Mouse (Mus musculus) testis, adult 2 months (tissue): ENCODE measurements around the gene 2810004N23Rik. TPM values are rescaled to one million over a fixed set of nuclear protein-coding genes. Genes with fewer than 3 reads are reported as not detected.

Experiments used
- H3K27ac ChIP-seq: fragments of 200-500 bp; 2 replicates; pipeline ENCODE4 v1.5.1; 2012; ENCODE audit warnings: low read depth, low read length; ENCODE audit not compliant: control insufficient read depth, insufficient read depth
- H3K27me3 ChIP-seq: fragments of 200-500 bp; 2 replicates; pipeline ENCODE4 v1.6.1; 2012; ENCODE audit warnings: mild to moderate bottlenecking, low read length, moderate library complexity; ENCODE audit not compliant: control insufficient read depth, insufficient read depth
- H3K36me3 ChIP-seq: fragments of 200-500 bp; 2 replicates; pipeline ENCODE4 v1.6.1; 2012; ENCODE audit warnings: mild to moderate bottlenecking, low read length; ENCODE audit not compliant: control insufficient read depth, insufficient read depth
- H3K4me1 ChIP-seq: fragments of 200-500 bp; 2 replicates; pipeline ENCODE4 v1.6.1; 2012; ENCODE audit warnings: low read length; ENCODE audit not compliant: control insufficient read depth, insufficient read depth
- H3K4me3 ChIP-seq: fragments of 200-500 bp; 2 replicates; pipeline ENCODE4 v1.5.1; 2012; ENCODE audit warnings: low read depth, mild to moderate bottlenecking, low read length, moderate library complexity, mixed read lengths; ENCODE audit not compliant: control insufficient read depth
- CTCF ChIP-seq: fragments of 200-500 bp; IDR thresholded peaks from 2 replicates; pipeline ENCODE4 v1.5.1; 2012; ENCODE audit warnings: low read depth, mild to moderate bottlenecking, inconsistent platforms, low read length, moderate library complexity; ENCODE audit not compliant: control insufficient read depth, insufficient read depth, insufficient replicate concordance
- POLR2A ChIP-seq: fragments of 200-500 bp; IDR thresholded peaks from 2 replicates; pipeline ENCODE4 v1.6.1; 2012; ENCODE audit warnings: low read depth, mild to moderate bottlenecking, inconsistent platforms, low read length, moderate library complexity; ENCODE audit not compliant: control insufficient read depth
- polyA plus RNA-seq: library from polyadenylated mRNA; depleted of rRNA; stranded (reverse); fragments of >200 nt; gene quantifications from 2 replicates; pipeline ENCODE4 v1.2.3, GENCODE M21; 2012

Gene 2810004N23Rik
- polyA plus RNA-seq, 1 experiment = 9.5 TPM

DNA sequence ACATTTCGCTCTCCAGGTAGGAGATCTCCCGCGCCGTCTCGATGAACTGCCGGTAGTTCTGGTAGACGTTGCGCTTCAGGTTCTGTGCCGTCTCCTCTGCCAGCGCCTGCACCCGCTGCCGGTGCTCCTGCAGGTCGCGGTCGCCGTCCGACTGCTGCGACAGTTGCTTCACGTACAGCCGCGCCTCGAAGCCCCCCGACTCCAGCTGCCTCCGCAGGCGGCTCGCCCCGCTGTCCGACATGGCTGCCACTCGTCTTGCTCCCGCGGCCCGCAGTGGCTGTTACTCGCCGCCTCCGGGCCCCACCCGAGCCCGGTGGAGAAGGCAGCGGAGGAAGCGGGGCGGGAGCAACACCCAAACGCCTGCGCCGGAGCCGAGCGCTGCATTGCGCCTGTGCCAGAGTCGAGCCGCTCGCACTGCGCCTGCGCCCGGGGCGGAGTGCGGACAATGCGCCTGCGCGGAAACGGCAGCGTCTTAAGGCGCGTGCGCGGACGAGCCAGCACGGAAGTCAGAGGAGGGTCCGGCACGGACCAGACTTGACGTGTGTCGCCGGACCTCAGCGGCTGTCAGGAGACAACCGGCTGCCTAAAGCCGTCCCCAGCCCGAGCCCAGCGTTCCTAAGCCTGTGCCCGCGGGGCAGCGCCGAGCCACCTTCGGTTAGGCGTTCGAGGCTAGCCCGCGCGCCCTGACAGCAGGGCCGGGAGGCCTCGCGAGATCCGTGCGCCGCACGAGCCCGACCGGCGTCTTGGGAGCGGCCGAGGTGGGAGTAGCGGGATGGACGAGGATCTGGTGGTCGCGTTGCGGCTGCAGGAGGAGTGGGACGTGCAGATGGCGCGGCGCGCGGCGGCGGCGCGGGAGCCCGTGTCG, 34.7 kb upstream of the 2810004N23Rik start, which contains the start of the genes Exoc8 and Sprtn:
Gene Exoc8, minus strand, starts transcription at position 320 of the 865 bp plus-strand sequence.
Gene Sprtn, plus strand, starts transcription at position 501 of the 865 bp plus-strand sequence.
- Histone ChIP-seq H3K27me3 (no peaks in the 10 kb centered on the region), H3K4me3 (peak within 1 kb of the TSS; percentile 85), H3K27ac (peak within 1 kb of the TSS; percentile 97), H3K36me3 (peaks cover 3% of the 10 kb centered on the region; the same call in 1 of the 2 replicates), H3K4me1 (peaks cover 20% of the 10 kb centered on the region)
- TF ChIP-seq CTCF (no peak), POLR2A (peak; percentile 89)

DNA sequence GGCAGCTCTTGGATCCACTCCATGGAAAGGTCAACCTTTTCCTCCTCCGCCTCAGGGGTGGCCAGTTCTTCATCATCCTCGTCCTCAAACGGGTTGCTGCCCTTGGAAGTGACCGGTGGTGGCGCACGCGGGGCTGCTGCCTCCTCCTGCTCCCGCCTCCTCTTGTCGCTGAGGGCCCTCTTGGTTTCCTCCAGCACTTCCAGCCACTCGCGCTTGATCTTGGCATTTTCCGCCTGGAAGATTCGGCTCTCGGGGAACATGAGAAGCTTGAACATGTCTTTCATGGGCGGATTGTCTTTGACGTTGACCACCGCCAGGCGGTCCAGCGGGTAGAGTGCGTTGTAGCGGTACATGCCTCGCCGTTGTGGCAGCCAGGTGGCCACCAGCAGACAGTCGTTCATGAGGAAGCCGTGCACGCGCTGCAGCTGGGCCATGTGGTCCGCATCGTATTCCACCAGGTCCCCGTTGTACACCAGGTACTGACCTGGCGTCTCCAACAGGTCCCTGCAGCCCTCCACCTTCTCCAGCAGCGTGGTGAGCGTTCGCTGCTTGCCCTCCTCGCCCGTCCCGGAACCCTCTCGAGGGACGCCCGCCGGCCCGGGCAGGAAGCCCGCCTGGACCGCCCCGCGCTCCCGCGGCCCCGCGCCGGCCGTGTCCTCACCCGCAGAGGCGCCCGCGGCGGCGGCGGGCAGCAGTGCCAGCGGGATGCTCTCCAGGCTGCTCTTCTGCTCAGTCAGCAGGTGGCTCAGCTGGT, 33.9 kb upstream of the 2810004N23Rik start:
- peak overlapping the region; percentile 97 for H3K27ac ChIP-seq
- H3K36me3 ChIP-seq = peaks cover 3% of the 10 kb centered on the region; the same call in 1 of the 2 replicates
- H3K4me3 ChIP-seq = peak overlapping the region; percentile 85
- TF ChIP-seq POLR2A (no peak), CTCF (no peak; the same call in 1 of the 2 replicates)
- peaks cover 20% of the 10 kb centered on the region for H3K4me1 ChIP-seq
- no peaks in the 10 kb centered on the region for H3K27me3 ChIP-seq

DNA sequence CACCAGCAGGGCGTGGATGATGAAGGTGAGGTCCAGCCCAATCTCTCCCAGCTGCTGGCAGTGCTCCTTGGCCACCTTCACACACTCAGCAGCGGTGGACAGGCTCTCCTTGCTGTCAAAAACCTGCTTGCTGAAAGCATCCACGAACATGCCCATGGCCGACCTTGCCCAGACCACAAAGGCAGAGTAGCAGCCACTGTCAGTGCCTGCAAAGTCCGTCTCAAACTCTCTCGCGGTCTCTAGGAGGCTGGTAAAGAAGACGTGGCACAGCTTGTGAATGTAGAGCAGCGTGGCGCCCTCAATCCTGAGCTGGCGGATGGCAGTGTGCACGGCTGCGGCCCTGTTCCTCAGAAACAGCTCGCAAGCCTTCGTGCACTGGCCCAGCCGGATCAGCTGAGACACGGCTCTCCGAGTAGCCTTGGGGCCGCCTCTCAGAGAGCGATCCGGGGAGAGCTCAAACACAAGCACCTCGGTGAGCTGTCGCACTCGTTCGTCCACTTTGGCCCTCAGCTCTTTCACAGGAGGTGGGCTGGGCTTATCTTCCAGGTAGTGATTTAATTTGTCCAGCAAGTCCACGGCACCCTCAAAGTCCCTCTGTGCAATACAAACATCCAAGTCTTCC, 33.2 kb upstream of the 2810004N23Rik start:
- TF ChIP-seq POLR2A (no peak), CTCF (no peak; the same call in 1 of the 2 replicates)
- Histone ChIP-seq H3K36me3 (peaks cover 3% of the 10 kb centered on the region; the same call in 1 of the 2 replicates), H3K27ac (peak overlapping the region; percentile 5; the same call in 1 of the 2 replicates)

DNA sequence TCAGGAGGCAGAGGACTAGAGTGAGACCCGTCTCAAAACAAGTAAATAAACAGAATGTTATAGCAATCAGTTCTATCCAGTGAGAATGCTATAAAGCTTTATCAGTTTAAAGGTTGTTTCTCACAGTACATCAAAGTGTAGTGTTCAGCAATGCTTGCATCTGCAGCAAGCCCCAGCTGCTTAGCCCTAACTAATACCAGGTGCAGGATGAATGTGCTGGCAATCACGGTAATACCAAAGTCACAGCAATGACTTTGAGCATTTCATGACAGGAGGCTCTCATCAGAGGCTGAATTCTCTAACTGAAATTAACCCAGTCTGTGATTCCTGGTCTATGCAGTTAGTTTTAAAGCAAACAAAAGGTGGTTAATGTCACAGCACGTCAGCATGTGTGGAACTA, 29.7 kb upstream of the 2810004N23Rik start:
- H3K27ac ChIP-seq = no peak overlapping the region
- no peaks in the 10 kb centered on the region for H3K27me3 ChIP-seq
- no peak for TF ChIP-seq CTCF
- no peak for TF ChIP-seq POLR2A
- peaks cover 17% of the 10 kb centered on the region for H3K4me1 ChIP-seq
- H3K36me3 ChIP-seq = peaks cover 3% of the 10 kb centered on the region; the same call in 1 of the 2 replicates
- H3K4me3 ChIP-seq = no peak overlapping the region

More for the DNA sequence above, 33.2 kb upstream of the 2810004N23Rik start:
- Histone ChIP-seq H3K27me3 (no peaks in the 10 kb centered on the region), H3K4me3 (peak overlapping the region; percentile 85), H3K4me1 (peaks cover 20% of the 10 kb centered on the region)

DNA sequence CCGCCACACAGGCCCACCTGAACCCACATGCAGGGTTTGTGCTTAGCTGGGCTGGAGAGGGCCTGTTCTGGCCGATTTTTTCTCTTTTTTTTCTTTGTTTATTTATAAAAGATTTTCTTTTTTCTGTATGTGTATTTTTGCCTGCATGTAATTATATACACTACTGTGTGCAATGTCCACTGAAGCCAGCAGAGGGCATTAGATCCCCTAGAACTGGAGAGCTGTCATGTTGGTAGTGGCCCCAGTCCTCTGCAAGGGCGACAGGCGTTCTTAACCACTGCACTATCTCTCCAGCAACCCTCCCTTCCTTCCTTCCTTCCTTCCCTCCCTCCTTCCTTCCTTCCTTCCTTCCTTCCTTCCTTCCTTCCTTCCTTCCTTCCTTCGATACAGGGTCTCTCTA, 25.5 kb upstream of the 2810004N23Rik start:
- no peak overlapping the region for H3K27ac ChIP-seq
- no peaks in the 10 kb centered on the region; the same call in none of the 2 replicates for H3K36me3 ChIP-seq
- H3K4me3 ChIP-seq = no peak overlapping the region
- no peak for TF ChIP-seq POLR2A
- no peak for TF ChIP-seq CTCF
- no peaks in the 10 kb centered on the region for H3K4me1 ChIP-seq
- no peaks in the 10 kb centered on the region for H3K27me3 ChIP-seq

DNA sequence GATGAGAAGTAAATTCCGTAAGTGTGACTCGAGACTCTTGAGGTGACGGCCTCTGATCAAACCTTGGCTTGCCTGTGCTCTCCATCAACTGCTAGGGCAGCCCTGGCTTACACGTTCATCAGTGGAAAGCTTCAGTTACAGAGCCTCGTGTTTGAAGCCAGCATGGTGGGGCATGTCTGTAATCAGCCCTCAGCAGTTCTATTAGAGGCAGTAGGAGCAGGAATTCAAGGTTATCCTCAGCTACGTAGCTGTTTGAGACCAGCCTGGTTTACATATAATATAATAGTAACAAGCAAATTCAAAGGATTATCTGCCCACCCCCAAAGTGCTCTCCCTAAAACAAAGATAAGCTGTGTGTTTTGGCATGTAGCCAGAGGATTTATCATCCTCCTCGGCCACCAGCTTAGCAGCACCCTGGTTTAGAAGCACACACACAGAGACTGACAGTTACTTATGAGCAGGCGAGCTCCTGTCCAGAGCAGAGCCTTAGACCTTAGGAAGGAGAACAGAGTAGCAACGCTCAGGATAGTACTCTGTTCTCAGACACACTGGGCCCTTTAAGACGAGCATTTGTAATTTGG, 16.1 kb upstream of the 2810004N23Rik start:
- no peak for TF ChIP-seq CTCF
- TF ChIP-seq POLR2A = no peak
- Histone ChIP-seq H3K36me3 (peaks cover 9% of the 10 kb centered on the region), H3K4me3 (no peak overlapping the region), H3K27me3 (no peaks in the 10 kb centered on the region), H3K4me1 (peaks cover 2% of the 10 kb centered on the region; the same call in 1 of the 2 replicates), H3K27ac (no peak overlapping the region)
